Mouse (Mus musculus): ENCODE results near the gene Igsf8. TPM values are rescaled to one million over a fixed set of nuclear protein-coding genes. Genes with fewer than 3 reads are reported as not detected.
A peak's percentile ranks its signal among the peaks of the same experiment; 100 is the strongest.

The Igsf8 gene
- polyA plus RNA-seq, 1 experiment = 119 TPM

DNA sequence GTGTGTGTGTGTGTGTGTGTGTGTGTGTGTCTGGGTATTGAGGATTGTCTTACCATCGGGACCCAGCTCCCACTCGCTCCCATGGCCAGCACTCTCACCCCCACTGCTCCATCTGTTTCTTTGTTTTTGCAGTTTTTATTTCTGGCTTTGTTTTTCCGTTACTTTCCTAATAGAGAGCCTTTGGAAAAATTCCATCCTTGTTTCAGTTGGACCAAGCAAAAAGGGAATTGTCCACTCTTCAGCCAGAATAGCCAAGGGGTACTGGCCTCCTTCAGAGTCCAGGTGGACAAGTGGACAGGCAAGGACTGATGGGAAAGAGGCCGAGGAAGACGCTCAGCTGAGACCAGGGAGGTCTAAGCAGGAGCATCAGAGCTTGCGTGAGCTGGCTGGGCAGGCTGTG, 45.4 kb downstream of the Igsf8 start:
- TF ChIP-seq POLR2A (IDR thresholded peaks at IDR 0.05; ENCODE audit: low read depth, low read length) (no peak), CTCF (IDR thresholded peaks at IDR 0.05; ENCODE audit: extremely low read depth, insufficient read depth, insufficient read length, insufficient replicate concordance) (no peak)
- no peak for DNase-seq (ENCODE audit: low read depth in 1 of 2, low spot score in 2 of 2)
- H3K4me3 ChIP-seq (ENCODE audit: extremely low read depth, insufficient read depth, insufficient read length) = no peak overlapping the region
- H3K4me1 ChIP-seq (ENCODE audit: control insufficient read depth, insufficient read depth, insufficient read length) = peaks cover 16% of the 10 kb centered on the region; the same call in 1 of the 2 replicates
- H3K36me3 ChIP-seq (ENCODE audit: control insufficient read depth, insufficient read depth, low read length) = no peaks in the 10 kb centered on the region
- WGBS = 82% methylated on average over 6 of the region's 6 CpGs
- no peaks in the 10 kb centered on the region for H3K27me3 ChIP-seq (ENCODE audit: control insufficient read depth, insufficient read depth, low read length)
- no peak overlapping the region for H3K27ac ChIP-seq (ENCODE audit: insufficient read depth, low read length)

DNA sequence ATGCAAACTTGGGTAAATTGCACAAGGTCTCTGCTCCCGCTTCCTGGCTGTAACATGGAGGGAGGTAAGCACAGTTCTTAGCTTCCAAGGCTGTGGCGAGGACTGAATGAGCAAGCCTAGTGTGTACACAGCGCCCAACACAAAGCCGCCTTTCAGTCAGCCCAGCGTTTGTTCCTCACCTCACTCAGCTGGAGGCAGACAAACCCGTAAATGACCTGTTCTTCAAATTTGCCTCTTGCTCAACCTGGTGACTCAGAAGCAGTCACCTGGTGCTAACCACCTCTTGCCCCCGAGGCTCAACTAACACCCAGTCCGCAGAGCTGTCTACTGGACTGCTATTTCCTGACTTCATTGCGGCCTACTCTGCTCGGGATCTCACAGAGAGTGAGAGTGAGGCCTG, 46.5 kb downstream of the Igsf8 start:
- Histone ChIP-seq H3K27me3 (ENCODE audit: control insufficient read depth, insufficient read depth, low read length) (no peaks in the 10 kb centered on the region), H3K27ac (ENCODE audit: insufficient read depth, low read length) (no peak overlapping the region), H3K4me1 (ENCODE audit: control insufficient read depth, insufficient read depth, insufficient read length) (peaks cover 18% of the 10 kb centered on the region; the same call in 1 of the 2 replicates), H3K4me3 (ENCODE audit: extremely low read depth, insufficient read depth, insufficient read length) (no peak overlapping the region), H3K36me3 (ENCODE audit: control insufficient read depth, insufficient read depth, low read length) (no peaks in the 10 kb centered on the region)
- DNase-seq (ENCODE audit: low read depth in 1 of 2, low spot score in 2 of 2) = no peak
- WGBS = 80% methylated on average over 10 of the region's 10 CpGs
- TF ChIP-seq POLR2A (IDR thresholded peaks at IDR 0.05; ENCODE audit: low read depth, low read length) (no peak), CTCF (IDR thresholded peaks at IDR 0.05; ENCODE audit: extremely low read depth, insufficient read depth, insufficient read length, insufficient replicate concordance) (no peak)

DNA sequence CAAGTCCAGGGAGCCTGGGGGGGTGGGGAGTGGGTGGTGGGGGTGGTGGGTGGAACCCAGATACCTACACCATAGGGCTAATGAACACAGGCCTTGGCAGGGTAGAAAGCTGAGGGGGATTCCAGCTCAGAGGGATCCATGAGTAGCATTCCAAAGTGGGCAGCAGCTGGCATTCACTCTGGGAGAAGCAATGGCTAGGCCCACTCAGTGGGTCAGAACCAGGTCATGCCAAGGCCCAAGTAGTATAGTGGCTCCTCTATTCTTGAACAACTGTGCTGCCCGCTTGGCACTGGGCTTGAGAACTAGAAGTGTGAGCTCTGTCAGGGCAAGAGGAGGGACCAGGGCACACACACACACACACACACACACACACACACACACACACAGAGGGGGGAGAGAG, 47.0 kb downstream of the Igsf8 start:
- WGBS = 86% methylated on average over 1 of the region's 1 CpGs
- TF ChIP-seq POLR2A (IDR thresholded peaks at IDR 0.05; ENCODE audit: low read depth, low read length) (no peak), CTCF (IDR thresholded peaks at IDR 0.05; ENCODE audit: extremely low read depth, insufficient read depth, insufficient read length, insufficient replicate concordance) (no peak)
- no peak overlapping the region for H3K4me3 ChIP-seq (ENCODE audit: extremely low read depth, insufficient read depth, insufficient read length)
- peaks cover 21% of the 10 kb centered on the region; the same call in 1 of the 2 replicates for H3K4me1 ChIP-seq (ENCODE audit: control insufficient read depth, insufficient read depth, insufficient read length)
- no peaks in the 10 kb centered on the region for H3K36me3 ChIP-seq (ENCODE audit: control insufficient read depth, insufficient read depth, low read length)
- no peak for DNase-seq (ENCODE audit: low read depth in 1 of 2, low spot score in 2 of 2)
- H3K27me3 ChIP-seq (ENCODE audit: control insufficient read depth, insufficient read depth, low read length) = no peaks in the 10 kb centered on the region
- H3K27ac ChIP-seq (ENCODE audit: insufficient read depth, low read length) = no peak overlapping the region

DNA sequence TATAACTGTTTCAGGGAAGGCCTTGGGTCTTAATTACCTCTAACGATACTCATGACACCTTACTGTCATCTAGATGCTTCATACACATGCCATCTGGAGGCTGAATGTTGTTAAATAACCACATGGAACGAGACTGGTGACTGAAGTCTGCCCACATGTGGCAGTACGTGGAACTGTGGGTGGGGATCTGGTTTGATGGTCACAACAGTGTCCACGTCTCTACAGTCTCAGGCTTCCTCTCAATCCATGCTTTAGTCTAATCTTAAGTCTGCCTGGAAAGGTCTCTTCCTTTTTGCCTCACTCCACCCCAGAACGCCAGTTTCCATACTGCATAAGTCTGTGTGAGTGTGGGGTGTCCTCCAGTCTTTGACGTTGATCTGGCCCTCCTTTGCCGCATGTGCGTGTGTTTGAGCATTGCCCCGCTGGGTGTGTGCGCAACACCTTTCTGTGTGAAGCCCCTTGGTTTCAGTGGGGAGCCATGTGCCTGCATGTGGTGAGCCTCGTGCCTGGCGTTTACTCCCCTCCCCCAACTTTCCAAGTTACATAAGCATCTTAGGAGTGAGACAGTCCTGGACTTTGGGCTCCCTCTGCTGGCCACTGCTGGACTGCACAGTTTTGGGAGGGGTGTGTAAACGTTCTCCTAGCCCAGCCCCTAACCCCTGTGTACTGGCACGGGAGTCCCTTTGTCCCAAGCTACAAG, 48.4 kb downstream of the Igsf8 start:
- WGBS = under 1% methylated on average over 14 of the region's 14 CpGs
- Histone ChIP-seq H3K36me3 (ENCODE audit: control insufficient read depth, insufficient read depth, low read length) (no peaks in the 10 kb centered on the region), H3K4me1 (ENCODE audit: control insufficient read depth, insufficient read depth, insufficient read length) (peaks cover 21% of the 10 kb centered on the region; the same call in 1 of the 2 replicates), H3K4me3 (ENCODE audit: extremely low read depth, insufficient read depth, insufficient read length) (peak overlapping the region; percentile 52; the same call in 1 of the 2 replicates), H3K27me3 (ENCODE audit: control insufficient read depth, insufficient read depth, low read length) (no peaks in the 10 kb centered on the region), H3K27ac (ENCODE audit: insufficient read depth, low read length) (peak overlapping the region; percentile 81)
- TF ChIP-seq CTCF (IDR thresholded peaks at IDR 0.05; ENCODE audit: extremely low read depth, insufficient read depth, insufficient read length, insufficient replicate concordance) = peak; percentile 93; the same call in 1 of the 2 replicates
- no peak for TF ChIP-seq POLR2A (IDR thresholded peaks at IDR 0.05; ENCODE audit: low read depth, low read length)
- peak; percentile 82 to 83 for DNase-seq (ENCODE audit: low read depth in 1 of 2, low spot score in 2 of 2)

DNA sequence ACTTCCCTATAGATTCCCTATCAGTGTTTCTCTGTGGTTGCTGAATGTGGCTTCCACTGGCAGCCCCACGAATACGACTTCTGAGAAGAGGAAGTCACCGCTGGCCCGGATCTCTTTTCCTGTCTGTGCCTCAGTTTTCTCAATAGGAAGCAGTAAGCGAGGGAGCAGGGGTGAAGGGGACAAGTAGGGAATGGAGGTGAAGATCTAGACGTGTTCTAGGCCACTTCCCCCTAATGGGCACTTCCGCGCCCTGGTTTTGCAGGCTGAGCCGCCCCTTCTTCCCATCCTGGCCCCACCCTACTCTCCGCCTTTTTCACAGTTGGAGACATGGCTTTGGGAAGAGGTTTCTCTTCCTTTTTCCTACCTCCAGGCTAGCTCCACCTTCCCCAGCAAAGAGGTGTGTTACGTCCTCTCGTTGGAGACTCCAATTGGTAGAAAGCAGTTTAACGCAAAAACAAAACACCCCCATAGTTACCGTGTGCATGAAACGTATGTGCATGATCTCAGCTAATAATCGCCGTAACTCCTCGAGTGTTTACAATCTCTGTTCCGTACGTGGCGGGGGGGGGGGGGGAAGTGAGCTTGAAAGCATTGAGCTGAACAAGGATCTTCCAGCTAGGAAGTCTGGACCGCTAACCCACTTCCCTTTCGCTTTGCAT, 49.9 kb downstream of the Igsf8 start:
- no peak for TF ChIP-seq POLR2A (IDR thresholded peaks at IDR 0.05; ENCODE audit: low read depth, low read length)
- no peak for TF ChIP-seq CTCF (IDR thresholded peaks at IDR 0.05; ENCODE audit: extremely low read depth, insufficient read depth, insufficient read length, insufficient replicate concordance)

DNA sequence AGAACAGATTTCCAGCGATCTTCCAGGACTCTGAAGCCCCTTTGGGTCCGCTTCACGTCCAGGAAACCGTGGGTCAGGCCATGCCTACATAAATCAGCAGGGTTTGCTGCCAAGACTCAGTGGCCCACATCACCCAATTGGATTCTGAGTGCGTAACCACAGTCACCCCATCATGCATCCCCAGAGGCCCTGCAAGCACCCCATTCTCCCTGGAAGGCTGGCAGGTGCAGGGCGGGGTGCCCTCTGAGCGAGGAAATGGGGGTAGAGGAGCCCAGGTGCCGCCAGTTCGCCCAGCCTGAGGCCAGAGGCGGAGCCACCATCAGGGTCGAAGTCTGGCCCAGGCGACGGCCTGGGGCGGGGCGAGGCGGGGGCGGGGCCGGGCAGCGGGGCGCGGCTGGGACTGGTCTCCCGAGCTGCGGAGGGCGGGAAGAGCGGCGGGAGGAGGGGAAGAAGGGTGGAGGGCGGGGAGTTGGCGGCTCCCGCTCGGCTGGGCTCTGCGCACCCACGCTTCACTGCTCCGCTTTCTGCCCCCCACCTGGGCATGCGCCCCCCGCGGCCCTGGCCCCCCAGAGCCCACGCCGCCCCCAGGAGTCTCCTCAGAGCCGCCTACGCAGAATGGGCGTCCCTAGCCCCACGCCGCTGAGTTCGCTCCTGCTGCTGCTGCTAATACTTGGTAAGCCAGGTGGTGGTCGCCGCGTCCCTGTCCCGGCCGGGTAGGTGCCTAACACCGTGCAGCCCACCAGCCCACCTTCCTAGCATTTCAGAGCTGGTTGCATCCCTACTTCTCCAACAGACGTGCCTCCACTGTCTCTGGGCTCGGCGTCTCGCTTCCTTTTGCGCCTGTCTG, 50.7 kb downstream of the Igsf8 start:
- no peaks in the 10 kb centered on the region for H3K27me3 ChIP-seq (ENCODE audit: control insufficient read depth, insufficient read depth, low read length)
- peak overlapping the region; percentile 95 for H3K27ac ChIP-seq (ENCODE audit: insufficient read depth, low read length)
- H3K36me3 ChIP-seq (ENCODE audit: control insufficient read depth, insufficient read depth, low read length) = no peaks in the 10 kb centered on the region; the same call in 1 of the 2 replicates
- DNase-seq (ENCODE audit: low read depth in 1 of 2, low spot score in 2 of 2) = peak; percentile 45 to 89
- WGBS = under 1% methylated on average over 42 of the region's 55 CpGs
- peaks cover 14% of the 10 kb centered on the region; the same call in 1 of the 2 replicates for H3K4me1 ChIP-seq (ENCODE audit: control insufficient read depth, insufficient read depth, insufficient read length)
- peak; percentile 54 for TF ChIP-seq POLR2A (IDR thresholded peaks at IDR 0.05; ENCODE audit: low read depth, low read length)
- TF ChIP-seq CTCF (IDR thresholded peaks at IDR 0.05; ENCODE audit: extremely low read depth, insufficient read depth, insufficient read length, insufficient replicate concordance) = no peak
- H3K4me3 ChIP-seq (ENCODE audit: extremely low read depth, insufficient read depth, insufficient read length) = peak overlapping the region; percentile 71

More for the DNA sequence above, 49.9 kb downstream of the Igsf8 start:
- H3K27me3 ChIP-seq (ENCODE audit: control insufficient read depth, insufficient read depth, low read length) = no peaks in the 10 kb centered on the region
- under 1% methylated on average over 23 of the region's 23 CpGs for WGBS
- DNase-seq (ENCODE audit: low read depth in 1 of 2, low spot score in 2 of 2) = peak; percentile 21 to 47
- peak overlapping the region; percentile 71 for H3K4me3 ChIP-seq (ENCODE audit: extremely low read depth, insufficient read depth, insufficient read length)
- no peaks in the 10 kb centered on the region; the same call in 1 of the 2 replicates for H3K36me3 ChIP-seq (ENCODE audit: control insufficient read depth, insufficient read depth, low read length)
- H3K4me1 ChIP-seq (ENCODE audit: control insufficient read depth, insufficient read depth, insufficient read length) = peaks cover 15% of the 10 kb centered on the region; the same call in 1 of the 2 replicates
- H3K27ac ChIP-seq (ENCODE audit: insufficient read depth, low read length) = peak overlapping the region; percentile 95
